Mouse (Mus musculus) thymus, adult 2 months (tissue): ENCODE data around the gene Tuft1. TPM values are rescaled to one million over a fixed set of nuclear protein-coding genes. Genes with fewer than 3 reads are reported as not detected.

Experiments
- DNase-seq: peaks from one replicate; pipeline ENCODE4 v3.0.0; 2021
- H3K27ac ChIP-seq: fragments of 200-500 bp; 2 replicates; pipeline ENCODE4 v1.5.1; 2012; ENCODE audit warnings: low read length, control low read depth; ENCODE audit not compliant: control insufficient read depth, insufficient read depth
- H3K27me3 ChIP-seq: fragments of 200-500 bp; 2 replicates; pipeline ENCODE4 v1.6.1; 2012; ENCODE audit warnings: mild to moderate bottlenecking, low read length, moderate library complexity, mixed read lengths; ENCODE audit not compliant: control insufficient read depth, insufficient read depth
- H3K36me3 ChIP-seq: fragments of 200-500 bp; 2 replicates; pipeline ENCODE4 v1.6.1; 2012; ENCODE audit warnings: mild to moderate bottlenecking, low read length, moderate library complexity; ENCODE audit not compliant: control insufficient read depth, insufficient read depth
- H3K4me1 ChIP-seq: fragments of 200-500 bp; replicated peaks from 2 replicates; pipeline ENCODE4 v1.6.1; 2012; ENCODE audit warnings: low read length; ENCODE audit not compliant: control insufficient read depth, insufficient read depth
- H3K4me3 ChIP-seq: fragments of 200-500 bp; 2 replicates; pipeline ENCODE4 v1.5.1; 2012; ENCODE audit warnings: mild to moderate bottlenecking, low read length, control low read depth, moderate library complexity; ENCODE audit not compliant: control insufficient read depth, insufficient read depth
- CTCF ChIP-seq: fragments of 200-500 bp; IDR thresholded peaks from 2 replicates; pipeline ENCODE4 v1.5.1; 2012; ENCODE audit warnings: mild to moderate bottlenecking, control low read depth, low read length, moderate library complexity, borderline replicate concordance; ENCODE audit not compliant: control insufficient read depth, poor library complexity, insufficient read depth; ENCODE audit errors: extremely low read depth
- POLR2A ChIP-seq: fragments of 200-500 bp; IDR thresholded peaks from 2 replicates; pipeline ENCODE4 v1.6.1; 2012; ENCODE audit warnings: mild to moderate bottlenecking, low read length, control low read depth, moderate library complexity; ENCODE audit not compliant: control insufficient read depth, poor library complexity, insufficient read depth; ENCODE audit errors: extremely low read depth
- WGBS: fragments of 180-500 bp; shearing (Covaris S2); methylation state at CpG from one replicate; pipeline ENCODE4 v1.1.7; 2018; 5-methylcytosine and 5-hydroxymethylcytosine counted together
- polyA plus RNA-seq: library from polyadenylated mRNA; depleted of rRNA; stranded (reverse); fragments of >200 nt; gene quantifications from 2 replicates; pipeline ENCODE4 v1.2.3, GENCODE M21; 2012

Gene Tuft1
- polyA plus RNA-seq, 1 experiment = 10.1 TPM

GRCm38 (mm10) chr3:94611343-94611742, 47.3 kb downstream of the Tuft1 start:
- WGBS = 71% methylated on average over 4 of the region's 4 CpGs
- Histone ChIP-seq H3K27me3 (no peaks in the 10 kb centered on the region), H3K4me1 (no peaks in the 10 kb centered on the region), H3K27ac (no peak overlapping the region), H3K4me3 (no peak overlapping the region), H3K36me3 (no peaks in the 10 kb centered on the region)
- no peak for TF ChIP-seq CTCF
- DNase-seq = no peak

DNA sequence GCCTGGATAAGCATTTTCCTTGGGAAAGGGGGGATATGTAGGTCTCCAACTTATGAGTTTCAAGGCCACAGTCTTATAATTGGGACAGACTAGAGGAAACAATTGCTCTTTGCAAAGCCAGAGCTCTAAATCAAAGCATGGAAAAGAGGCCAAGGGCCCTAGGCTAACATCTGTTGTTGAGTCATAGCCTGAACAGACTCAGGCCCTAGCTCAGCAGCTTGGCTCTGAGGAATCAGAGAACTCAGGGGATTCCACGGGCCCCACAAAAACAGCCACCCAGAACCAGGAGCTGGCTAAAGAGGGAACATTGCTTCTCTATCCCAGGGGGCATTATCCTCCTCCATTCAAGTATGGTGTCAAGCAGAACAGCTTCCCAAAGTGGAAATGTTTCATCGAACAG, 48.1 kb downstream of the Tuft1 start:
- Histone ChIP-seq H3K36me3 (no peaks in the 10 kb centered on the region), H3K4me3 (no peak overlapping the region), H3K4me1 (no peaks in the 10 kb centered on the region), H3K27me3 (no peaks in the 10 kb centered on the region), H3K27ac (no peak overlapping the region)
- 89% methylated on average over 2 of the region's 2 CpGs for WGBS
- no peak for TF ChIP-seq CTCF
- TF ChIP-seq POLR2A = no peak
- no peak for DNase-seq

DNA sequence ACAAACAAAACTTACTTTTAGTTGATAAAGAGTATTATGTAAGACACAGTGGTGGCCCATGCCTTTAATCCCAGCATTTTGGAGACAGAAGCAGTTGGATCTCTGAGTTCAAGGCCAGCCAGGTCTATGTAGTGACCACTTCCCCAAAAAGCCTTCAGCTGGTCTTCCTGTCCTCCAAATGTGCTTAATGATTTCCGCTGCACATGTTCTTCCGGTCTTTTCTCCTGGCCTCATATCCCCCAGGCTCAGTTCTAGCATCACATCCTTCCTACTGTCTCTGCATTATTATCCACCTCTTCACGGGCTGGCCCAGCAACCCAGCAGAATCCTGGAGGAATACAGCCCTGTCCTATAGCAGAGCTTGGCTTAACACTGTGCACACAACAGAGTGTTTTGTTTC, 49.1 kb downstream of the Tuft1 start:
- H3K4me3 ChIP-seq = no peak overlapping the region
- H3K36me3 ChIP-seq = no peaks in the 10 kb centered on the region
- 80% methylated on average over 3 of the region's 3 CpGs for WGBS
- no peaks in the 10 kb centered on the region for H3K27me3 ChIP-seq
- H3K4me1 ChIP-seq = no peaks in the 10 kb centered on the region
- H3K27ac ChIP-seq = no peak overlapping the region
- no peak for DNase-seq
- no peak for TF ChIP-seq CTCF
- TF ChIP-seq POLR2A = no peak

- TF ChIP-seq CTCF (no peak), POLR2A (no peak)
- whole genome bisulfite sequencing = 0% methylated on average over 4 of the region's 4 CpGs
- DNase-seq = peak; percentile 64
Observed at GRCm38 (mm10) chr3:94601959-94602358, 56.7 kb downstream of the Tuft1 start.

GRCm38 (mm10) chr3:94597224-94597779, 61.4 kb downstream of the Tuft1 start:
- H3K27me3 ChIP-seq = no peaks in the 10 kb centered on the region
- WGBS = 47% methylated on average over 3 of the region's 3 CpGs

More at GRCm38 (mm10) chr3:94601959-94602358, 56.7 kb downstream of the Tuft1 start:
- no peak overlapping the region for H3K4me3 ChIP-seq
- no peaks in the 10 kb centered on the region for H3K4me1 ChIP-seq
- H3K27me3 ChIP-seq = no peaks in the 10 kb centered on the region
- H3K36me3 ChIP-seq = no peaks in the 10 kb centered on the region
- H3K27ac ChIP-seq = no peak overlapping the region

DNA sequence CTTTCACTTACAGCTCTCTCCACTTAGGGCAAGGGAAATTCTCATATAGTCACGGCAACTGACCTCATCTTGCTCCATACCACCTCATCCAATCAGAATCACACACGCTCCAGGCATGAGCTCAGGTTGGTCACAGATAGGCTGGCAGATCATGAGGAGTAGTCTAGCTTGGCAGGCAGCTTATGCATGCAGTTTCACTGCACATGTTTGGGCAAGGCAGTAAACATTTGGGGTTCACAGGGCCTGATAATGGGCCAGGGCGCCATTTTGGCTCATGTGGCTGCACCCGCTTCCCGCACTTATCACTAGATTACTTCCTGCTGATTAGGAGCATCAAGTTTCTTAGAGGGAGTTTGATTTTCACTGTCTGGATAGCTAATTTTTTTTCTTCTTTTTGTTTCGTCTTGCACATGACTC, 62.8 kb downstream of the Tuft1 start:
- no peak for DNase-seq
- TF ChIP-seq POLR2A (no peak), CTCF (no peak)
- WGBS = 90% methylated on average over 6 of the region's 6 CpGs

More at GRCm38 (mm10) chr3:94597224-94597779, 61.4 kb downstream of the Tuft1 start:
- Histone ChIP-seq H3K27ac (no peak overlapping the region), H3K4me1 (no peaks in the 10 kb centered on the region), H3K36me3 (no peaks in the 10 kb centered on the region), H3K4me3 (no peak overlapping the region)
- TF ChIP-seq CTCF = no peak
- TF ChIP-seq POLR2A = no peak
- DNase-seq = no peak

DNA sequence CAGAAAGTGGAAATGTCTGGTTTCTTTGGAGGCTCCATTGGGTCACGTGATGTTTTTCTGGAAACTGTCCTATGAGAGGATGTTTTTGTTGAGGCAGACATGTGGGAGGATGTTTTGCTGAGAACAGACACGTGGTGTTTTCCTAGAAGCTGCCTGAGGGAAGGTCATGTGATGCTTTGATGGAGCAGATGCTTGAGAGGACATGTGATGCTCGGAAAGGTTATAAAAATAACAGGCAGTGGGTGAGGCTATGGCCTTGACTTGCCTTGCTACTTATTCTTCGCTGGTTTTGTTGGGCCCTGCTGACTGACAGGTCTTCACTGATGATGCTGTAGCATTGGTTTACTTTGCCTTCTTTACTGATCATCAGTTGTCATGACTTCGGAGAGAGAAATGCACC, 67.6 kb downstream of the Tuft1 start:
- Histone ChIP-seq H3K27me3 (no peaks in the 10 kb centered on the region), H3K4me3 (no peak overlapping the region), H3K27ac (no peak overlapping the region), H3K36me3 (no peaks in the 10 kb centered on the region), H3K4me1 (0 out of 2 replicates have a peak, but pooled peaks cover 2% of the 10 kb centered on the region)
- WGBS = 75% methylated on average over 5 of the region's 5 CpGs
- TF ChIP-seq CTCF = no peak
- no peak for TF ChIP-seq POLR2A
- no peak for DNase-seq

More for the DNA sequence above, 62.8 kb downstream of the Tuft1 start:
- H3K4me1 ChIP-seq = 0 out of 2 replicates have a peak, but pooled peaks cover 2% of the 10 kb centered on the region
- no peak overlapping the region for H3K27ac ChIP-seq
- no peak overlapping the region for H3K4me3 ChIP-seq
- H3K27me3 ChIP-seq = no peaks in the 10 kb centered on the region
- H3K36me3 ChIP-seq = no peaks in the 10 kb centered on the region
